Mouse (Mus musculus): ENCODE results near the gene Prdm8. TPM values are rescaled to one million over a fixed set of nuclear protein-coding genes. Genes with fewer than 3 reads are reported as not detected.

The Prdm8 gene
- 0.03 TPM in 2 replicates for polyA plus RNA-seq (2012; rRNA removed)

DNA sequence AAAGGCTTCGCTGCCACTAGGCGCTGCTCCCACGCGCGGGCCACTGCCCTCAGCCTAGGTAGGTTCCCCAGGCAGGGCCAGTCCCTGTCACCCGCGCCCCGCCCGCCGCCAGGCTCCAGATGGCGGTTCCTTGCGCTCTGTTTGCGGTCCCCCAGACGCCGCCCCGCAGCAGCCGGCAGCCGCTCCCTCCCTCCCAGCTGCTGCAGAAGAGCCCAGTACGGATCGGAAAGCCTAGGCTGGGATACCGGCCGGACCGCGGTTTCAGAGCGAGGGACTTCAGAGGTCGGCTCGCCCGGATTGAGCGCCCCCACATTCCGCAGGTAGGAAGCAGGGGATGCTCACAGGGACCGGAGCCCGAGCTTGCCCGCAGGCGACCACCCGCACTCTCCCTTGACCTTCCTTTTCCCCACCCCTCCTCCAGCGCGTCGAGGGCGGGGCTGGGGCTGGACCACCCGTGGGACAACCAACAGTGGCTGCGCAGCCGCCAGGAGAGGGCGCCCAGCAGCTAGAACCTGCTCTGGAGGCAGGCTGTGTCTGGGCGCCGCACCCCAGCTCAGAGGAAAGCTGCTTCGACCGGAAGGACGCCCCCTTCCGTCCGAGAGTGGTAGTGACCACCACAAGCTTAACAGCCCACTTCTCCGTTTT lies at the start of gene Prdm8:
Gene Prdm8 (plus strand): TSS at position 19 of the 645 bp plus-strand sequence.
- TF ChIP-seq POLR2A (IDR thresholded peaks at IDR 0.05; ENCODE audit: low read depth, low read length) (no peak), CTCF (conservative IDR thresholded peaks at IDR 0.05; ENCODE audit: insufficient read depth, insufficient read length, low read depth, low read length) (peak; percentile 51)
- Histone ChIP-seq H3K4me3 (ENCODE audit: insufficient read depth, low read depth, low read length) (peak within 1 kb of the TSS; percentile 42; the same call in 1 of the 2 replicates), H3K4me1 (ENCODE audit: control insufficient read depth, insufficient read depth, low read length) (peaks cover 4% of the 10 kb centered on the region; the same call in 1 of the 2 replicates), H3K27ac (ENCODE audit: insufficient read depth, low read depth, low read length) (no peak within 1 kb of the TSS), H3K27me3 (replicated peaks; ENCODE audit: control insufficient read depth, insufficient read depth, low read length) (peaks cover 13% of the 10 kb centered on the region), H3K36me3 (ENCODE audit: control insufficient read depth, insufficient read depth, low read length) (no peaks in the 10 kb centered on the region)
- peak; percentile 43 for DNase-seq
- under 1% methylated on average over 51 of the region's 51 CpGs for WGBS

DNA sequence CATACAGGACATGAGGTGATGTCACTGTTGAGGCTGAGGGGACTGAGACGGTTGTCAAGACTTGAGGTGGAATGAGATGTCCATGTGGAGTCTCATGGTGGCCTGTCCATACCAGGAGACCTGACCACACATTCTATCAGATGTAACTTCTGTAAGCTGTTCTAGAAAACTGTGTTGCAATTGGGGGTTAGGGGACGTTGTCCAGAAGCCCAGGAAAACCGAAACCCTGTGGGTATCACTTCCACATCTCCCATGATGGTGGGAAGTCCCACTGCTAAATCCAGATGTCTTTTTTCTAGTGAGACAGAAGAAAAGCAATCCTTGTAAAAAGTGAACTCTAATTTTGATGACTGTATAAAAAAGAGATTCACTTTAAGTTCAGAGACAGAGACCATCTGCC lies 39.9 kb upstream of the Prdm8 start:
- no peaks in the 10 kb centered on the region for H3K27me3 ChIP-seq (replicated peaks; ENCODE audit: control insufficient read depth, insufficient read depth, low read length)
- H3K4me1 ChIP-seq (ENCODE audit: control insufficient read depth, insufficient read depth, low read length), result no peaks in the 10 kb centered on the region
- no peak overlapping the region for H3K4me3 ChIP-seq (ENCODE audit: insufficient read depth, low read depth, low read length)
- TF ChIP-seq POLR2A (IDR thresholded peaks at IDR 0.05; ENCODE audit: low read depth, low read length), result no peak
- no peak for TF ChIP-seq CTCF (conservative IDR thresholded peaks at IDR 0.05; ENCODE audit: insufficient read depth, insufficient read length, low read depth, low read length)
- no peak overlapping the region for H3K27ac ChIP-seq (ENCODE audit: insufficient read depth, low read depth, low read length)
- 63% methylated on average over 3 of the region's 3 CpGs for WGBS
- no peak for DNase-seq
- no peaks in the 10 kb centered on the region for H3K36me3 ChIP-seq (ENCODE audit: control insufficient read depth, insufficient read depth, low read length)

DNA sequence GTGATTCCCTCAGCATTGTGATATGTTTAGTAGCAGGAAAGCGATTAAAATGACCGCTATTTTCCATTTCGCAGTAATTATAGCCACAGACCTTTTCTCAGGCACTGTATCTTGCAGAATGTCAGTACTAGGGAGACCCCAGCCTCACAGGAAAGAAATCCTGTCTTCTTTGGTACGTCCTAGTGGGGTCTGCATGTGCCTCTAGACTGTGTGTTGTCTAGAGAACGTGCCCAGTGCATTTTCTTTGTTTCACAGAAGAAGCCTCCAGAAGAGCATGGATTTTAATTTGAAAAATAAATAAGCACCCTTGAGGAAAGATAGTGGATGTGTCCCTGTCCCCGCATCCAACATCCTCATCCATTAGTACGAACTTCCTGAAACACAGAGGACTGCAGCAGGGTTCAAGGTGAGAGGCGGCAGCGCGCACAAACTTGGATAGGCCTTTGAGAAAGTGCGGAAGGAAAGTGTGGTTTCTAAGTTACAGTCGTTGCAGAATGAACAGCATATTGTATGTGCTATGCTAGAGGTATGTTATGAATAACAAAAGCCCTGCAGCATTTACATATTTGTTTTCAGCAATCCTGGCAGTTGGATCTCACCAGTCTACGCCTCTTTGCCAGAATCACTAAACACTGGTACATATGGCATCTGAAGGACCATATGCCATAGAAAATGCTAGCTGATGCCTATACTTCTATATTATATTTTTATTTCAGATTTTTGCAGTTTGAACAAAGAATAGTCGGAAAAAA lies 28.3 kb upstream of the Prdm8 start:
- no peak for DNase-seq
- no peak overlapping the region for H3K27ac ChIP-seq (ENCODE audit: insufficient read depth, low read depth, low read length)
- WGBS, result 83% methylated on average over 14 of the region's 14 CpGs
- no peaks in the 10 kb centered on the region for H3K36me3 ChIP-seq (ENCODE audit: control insufficient read depth, insufficient read depth, low read length)
- no peak overlapping the region for H3K4me3 ChIP-seq (ENCODE audit: insufficient read depth, low read depth, low read length)
- H3K27me3 ChIP-seq (replicated peaks; ENCODE audit: control insufficient read depth, insufficient read depth, low read length), result no peaks in the 10 kb centered on the region
- no peak for TF ChIP-seq POLR2A (IDR thresholded peaks at IDR 0.05; ENCODE audit: low read depth, low read length)
- TF ChIP-seq CTCF (conservative IDR thresholded peaks at IDR 0.05; ENCODE audit: insufficient read depth, insufficient read length, low read depth, low read length), result no peak
- no peaks in the 10 kb centered on the region for H3K4me1 ChIP-seq (ENCODE audit: control insufficient read depth, insufficient read depth, low read length)

DNA sequence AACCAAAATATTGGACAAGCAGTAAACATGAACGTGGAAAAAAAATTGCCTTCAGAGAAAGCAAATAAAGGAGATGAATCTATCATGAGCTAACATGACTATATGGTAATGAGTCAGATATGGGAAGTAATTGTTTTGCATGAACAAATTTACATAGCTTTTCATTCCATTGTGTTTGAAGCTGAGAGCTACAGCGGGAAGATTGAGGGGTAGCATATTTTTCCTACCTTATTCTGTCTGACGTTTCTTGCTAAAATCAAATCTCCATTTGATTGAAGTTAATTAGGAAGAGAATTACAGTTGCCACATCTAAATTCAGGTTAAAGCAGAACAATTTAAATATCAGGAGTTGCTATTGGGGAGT lies 27.7 kb upstream of the Prdm8 start:
- no peak for DNase-seq
- 79% methylated on average over 3 of the region's 3 CpGs for WGBS
- Histone ChIP-seq H3K4me3 (ENCODE audit: insufficient read depth, low read depth, low read length) (no peak overlapping the region), H3K27me3 (replicated peaks; ENCODE audit: control insufficient read depth, insufficient read depth, low read length) (no peaks in the 10 kb centered on the region), H3K4me1 (ENCODE audit: control insufficient read depth, insufficient read depth, low read length) (no peaks in the 10 kb centered on the region), H3K27ac (ENCODE audit: insufficient read depth, low read depth, low read length) (no peak overlapping the region), H3K36me3 (ENCODE audit: control insufficient read depth, insufficient read depth, low read length) (no peaks in the 10 kb centered on the region)
- TF ChIP-seq POLR2A (IDR thresholded peaks at IDR 0.05; ENCODE audit: low read depth, low read length), result no peak
- TF ChIP-seq CTCF (conservative IDR thresholded peaks at IDR 0.05; ENCODE audit: insufficient read depth, insufficient read length, low read depth, low read length), result no peak

DNA sequence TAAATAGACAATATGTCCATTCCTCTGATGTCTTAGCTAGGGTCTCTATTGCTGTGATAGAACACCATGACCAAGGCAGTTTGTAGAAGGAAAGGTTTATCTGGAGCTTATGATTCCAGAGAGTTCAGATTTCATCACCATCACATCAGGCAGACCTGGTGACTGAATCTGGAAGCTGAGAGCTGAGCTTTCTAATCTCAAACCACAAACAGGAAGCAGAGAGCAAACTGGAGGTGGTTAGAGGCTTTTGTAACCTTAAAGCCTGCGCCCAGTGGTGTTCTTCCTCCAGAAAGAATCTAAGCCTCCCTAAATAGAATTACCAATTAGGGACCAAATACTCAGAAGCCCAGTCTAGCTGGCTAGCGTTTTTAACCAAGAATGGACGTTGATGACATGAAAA lies 20.1 kb upstream of the Prdm8 start:
- TF ChIP-seq CTCF (conservative IDR thresholded peaks at IDR 0.05; ENCODE audit: insufficient read depth, insufficient read length, low read depth, low read length), result no peak
- TF ChIP-seq POLR2A (IDR thresholded peaks at IDR 0.05; ENCODE audit: low read depth, low read length), result no peak
- 66% methylated on average over 3 of the region's 3 CpGs for WGBS
- Histone ChIP-seq H3K27ac (ENCODE audit: insufficient read depth, low read depth, low read length) (no peak overlapping the region), H3K27me3 (replicated peaks; ENCODE audit: control insufficient read depth, insufficient read depth, low read length) (no peaks in the 10 kb centered on the region), H3K36me3 (ENCODE audit: control insufficient read depth, insufficient read depth, low read length) (no peaks in the 10 kb centered on the region), H3K4me3 (ENCODE audit: insufficient read depth, low read depth, low read length) (no peak overlapping the region), H3K4me1 (ENCODE audit: control insufficient read depth, insufficient read depth, low read length) (no peaks in the 10 kb centered on the region)
- DNase-seq, result no peak

DNA sequence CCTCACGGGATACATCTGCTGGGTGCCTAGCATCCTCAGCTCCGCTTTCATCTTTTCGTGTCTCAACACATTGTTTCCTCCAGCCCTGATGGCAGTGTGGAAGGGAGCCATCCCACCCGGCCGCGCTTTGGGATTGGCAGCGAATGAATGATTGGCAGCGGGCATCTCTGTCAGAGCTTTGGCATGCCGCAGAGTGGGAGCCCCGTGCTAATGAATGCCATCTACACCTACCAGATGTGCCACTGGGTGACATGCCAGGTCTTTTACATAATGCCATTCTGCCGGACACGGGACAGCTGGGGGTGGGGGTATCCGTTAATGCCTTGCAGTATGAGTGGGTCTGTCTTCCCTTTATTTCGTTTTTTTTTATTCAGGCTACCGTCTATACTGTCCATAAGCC lies 882 bp upstream of the Prdm8 start:
- no peak for DNase-seq
- H3K27ac ChIP-seq (ENCODE audit: insufficient read depth, low read depth, low read length), result no peak overlapping the region
- H3K36me3 ChIP-seq (ENCODE audit: control insufficient read depth, insufficient read depth, low read length), result no peaks in the 10 kb centered on the region
- peaks cover 4% of the 10 kb centered on the region; the same call in 1 of the 2 replicates for H3K4me1 ChIP-seq (ENCODE audit: control insufficient read depth, insufficient read depth, low read length)
- H3K4me3 ChIP-seq (ENCODE audit: insufficient read depth, low read depth, low read length), result no peak overlapping the region
- TF ChIP-seq CTCF (conservative IDR thresholded peaks at IDR 0.05; ENCODE audit: insufficient read depth, insufficient read length, low read depth, low read length), result no peak
- TF ChIP-seq POLR2A (IDR thresholded peaks at IDR 0.05; ENCODE audit: low read depth, low read length), result no peak
- WGBS, result 18% methylated on average over 15 of the region's 15 CpGs
- H3K27me3 ChIP-seq (replicated peaks; ENCODE audit: control insufficient read depth, insufficient read depth, low read length), result peaks cover 13% of the 10 kb centered on the region

All from kidney, adult 2 months (tissue).